Mouse (Mus musculus): ENCODE data around the gene Ndst4. TPM values are rescaled to one million over a fixed set of nuclear protein-coding genes. Genes with fewer than 3 reads are reported as not detected.

Ndst4 gene
- polyA plus RNA-seq, 1 experiment from 2014 or later, result 6.8 TPM

DNA sequence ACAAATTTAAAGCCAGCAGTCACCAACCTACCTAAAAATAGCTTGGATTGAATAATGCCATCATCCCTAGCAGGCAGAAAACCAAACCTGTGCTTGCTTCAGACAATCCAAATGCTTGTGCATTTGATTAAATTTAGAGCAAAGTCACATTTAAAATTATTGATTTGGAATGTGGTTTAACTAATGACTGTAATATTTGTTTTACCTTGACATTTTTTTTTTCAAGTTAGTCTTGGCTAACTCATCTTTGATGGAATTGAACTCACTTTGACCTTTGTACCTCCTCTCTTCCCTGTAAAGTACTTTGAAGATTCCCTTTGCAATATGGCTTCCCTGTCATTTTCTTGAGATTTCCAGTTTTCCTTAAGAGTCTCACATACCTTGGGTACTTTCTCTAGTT, 356.8 kb downstream of the Ndst4 start:
- Histone ChIP-seq H3K9me3 (ENCODE audit: control insufficient read depth, low read length) (no peaks in the 10 kb centered on the region), H3K4me1 (ENCODE audit: control insufficient read depth, insufficient read depth, low read length) (no peaks in the 10 kb centered on the region), H3K27me3 (ENCODE audit: control insufficient read depth, insufficient read depth, low read length) (no peaks in the 10 kb centered on the region), H3K36me3 (ENCODE audit: control insufficient read depth, insufficient read depth, low read length) (no peaks in the 10 kb centered on the region), H3K4me3 (replicated peaks; ENCODE audit: low read depth, low read length) (no peak overlapping the region), H3K27ac (replicated peaks; ENCODE audit: low read depth, low read length) (no peak overlapping the region), H3K9ac (replicated peaks; ENCODE audit: low read length) (no peak overlapping the region), H3K4me2 (ENCODE audit: low read length) (no peak overlapping the region)
- DNase-seq, result no peak
- no peak for ATAC-seq (ENCODE audit: low FRiP score, low TSS enrichment)
